In genomic region chr7:81132851-81133279, GRCm38 (mm10) we compare ENCODE assay signal across 9 mouse cellular contexts. TPM values are rescaled to one million over a fixed set of nuclear protein-coding genes. Genes with fewer than 3 reads are reported as not detected.
DNase-seq lines count a peak whose midpoint lies in the region; ATAC-seq and TF ChIP-seq lines count a peak whose summit lies in the region.
"Had no signal": no experiment of that assay in that cellular context is flagged by ENCODE, and none has a peak within 500 bp of the region (broad histone marks: within the 10 kb centered on the region; RNA-seq: fewer than 3 reads in every experiment).

No protein-coding gene starts in this region.

- H3K27ac ChIP-seq in heart, adult 2 months = peak overlapping the region; percentile 71
- H3K27ac ChIP-seq in stomach, postnatal 0 days (replicated peaks) = peak overlapping the region; percentile 49

- no peaks in the 10 kb centered on the region for H3K79me2 ChIP-seq in heart, adult 2 months (replicated peaks; ENCODE audit: control insufficient read depth, insufficient read depth, low read length)

- TF ChIP-seq POLR2A in heart, adult 2 months (IDR thresholded peaks at IDR 0.05; ENCODE audit: insufficient read depth, low read depth, low read length) = no peak

- WGBS in heart, adult 2 months = 9% methylated on average over 2 of the region's 2 CpGs
- WGBS in stomach, postnatal 0 days = 25% methylated on average over 2 of the region's 2 CpGs

- H3K4me2 ChIP-seq in stomach, postnatal 0 days (replicated peaks; ENCODE audit: low read depth) = no peak overlapping the region
- H3K4me2 ChIP-seq: limb, embryonic 13.5 days had no signal

- intact Hi-C loops in heart, adult 2 months (cut with DNase I) = loop anchor here (2.0 to 5.0 kb wide), 3 partner anchors 22 to 141 kb away; partner anchors contain the start of gene Zfp592
- intact Hi-C loops in left cerebral cortex, postnatal 14 days (cut with DNase I) = no loop called here

- DNase-seq in retina, postnatal 1 day = peak; percentile 21
- no peak for DNase-seq in retina, embryonic 14.5 days (ENCODE audit: low spot score)
- DNase-seq in heart, adult 2 months = peak; percentile 75 to 79
- DNase-seq in kidney, postnatal 14 days = peak; percentile 70
- DNase-seq in stomach, postnatal 0 days (ENCODE audit: low spot score) = peak; percentile 27
- no peak for DNase-seq in thymus, adult 18-20 months
- no peak for DNase-seq in cerebellum, adult 18-20 months
- DNase-seq in left cerebral cortex, postnatal 14 days (ENCODE audit: low spot score in 2 of 2) = no peak

- 0 out of 2 replicates have a peak, but pooled peaks have one; percentile 4 for TF ChIP-seq CTCF in heart, adult 2 months (IDR thresholded peaks at IDR 0.05)
- no peak for TF ChIP-seq CTCF in stomach, postnatal 0 days (IDR thresholded peaks at IDR 0.05; ENCODE audit: low read depth)

- no peaks in the 10 kb centered on the region for H3K9me3 ChIP-seq in stomach, postnatal 0 days (ENCODE audit: control insufficient read depth, low read length)
- H3K9me3 ChIP-seq: limb, embryonic 13.5 days had no signal

- H3K4me3 ChIP-seq in heart, adult 2 months = no peak overlapping the region
- H3K4me3 ChIP-seq in stomach, postnatal 0 days (ENCODE audit: low read depth, low read length) = no peak overlapping the region
- H3K4me3 ChIP-seq: limb, embryonic 13.5 days had no signal

- no peak overlapping the region for H3K9ac ChIP-seq in heart, adult 2 months (ENCODE audit: low read depth, low read length)
- H3K9ac ChIP-seq in stomach, postnatal 0 days (ENCODE audit: low read length) = no peak overlapping the region
- H3K9ac ChIP-seq: limb, embryonic 13.5 days had no signal

- ATAC-seq in stomach, postnatal 0 days (ENCODE audit: low FRiP score, low TSS enrichment) = peak; percentile 72; the same call in 1 of the 2 replicates

- H3K27me3 ChIP-seq in heart, adult 2 months (ENCODE audit: control insufficient read depth, insufficient read depth, low read length) = no peaks in the 10 kb centered on the region
- no peaks in the 10 kb centered on the region for H3K27me3 ChIP-seq in stomach, postnatal 0 days (ENCODE audit: control insufficient read depth, insufficient read depth, low read length)
- H3K27me3 ChIP-seq: limb, embryonic 13.5 days had no signal

- TF ChIP-seq EP300 in heart, adult 2 months (IDR thresholded peaks at IDR 0.05; ENCODE audit: insufficient read depth, low read depth, low read length) = no peak
- no peak for TF ChIP-seq EP300 in stomach, postnatal 0 days (optimal IDR thresholded peaks at IDR 0.05)

- H3K4me1 ChIP-seq in heart, adult 2 months (ENCODE audit: control insufficient read depth, insufficient read depth, low read length) = peaks cover 16% of the 10 kb centered on the region
- H3K4me1 ChIP-seq in stomach, postnatal 0 days (replicated peaks; ENCODE audit: control insufficient read depth, insufficient read depth) = no peaks in the 10 kb centered on the region

- H3K36me3 ChIP-seq in heart, adult 2 months (ENCODE audit: control insufficient read depth, insufficient read depth, low read length) = no peaks in the 10 kb centered on the region
- H3K36me3 ChIP-seq in stomach, postnatal 0 days (ENCODE audit: control insufficient read depth, insufficient read depth, low read length) = no peaks in the 10 kb centered on the region
- H3K36me3 ChIP-seq: limb, embryonic 13.5 days had no signal

RNA-seq across cellular contexts. Expression of gene Slc28a1, which starts 18.3 kb away (rescaled TPM):
- under 1 TPM; 0.18 to 0.20 TPM for total RNA-seq in heart, adult 2 months (2021)
- 0.08 and 0.20 TPM in 2 replicates for polyA plus RNA-seq in heart, adult 2 months (2012; rRNA removed)
- not detected in 2 replicates for polyA plus RNA-seq in stomach, postnatal 0 days (2015; fragmentation: Nextera tagmentation; extraction: Ambion mirVana)
- under 1 TPM in 1 of 2 experiments, not detected in 1; 0.11 TPM for total RNA-seq in left cerebral cortex, postnatal 14 days (2021)

Comparison
In these comparisons a context has a peak if more than half of its experiments do, and no peak if none do; other contexts are left out.
1. DNase-seq: peak in retina, postnatal 1 day (single experiment), heart, adult 2 months (2 of 2), kidney, postnatal 14 days (single experiment) and stomach, postnatal 0 days (single experiment); none in retina, embryonic 14.5 days (single experiment), thymus, adult 18-20 months (0 of 2), cerebellum, adult 18-20 months (0 of 2) and left cerebral cortex, postnatal 14 days (0 of 2).